Comparison of ENCODE assay signal across 7 mouse cellular contexts in genomic region chr6:30958736-30959540, GRCm38 (mm10). TPM values are rescaled to one million over a fixed set of nuclear protein-coding genes. Genes with fewer than 3 reads are reported as not detected.
A peak's percentile ranks its signal among the peaks of the same experiment; 100 is the strongest.
DNase-seq lines count a peak whose midpoint lies in the region; ATAC-seq and TF ChIP-seq lines count a peak whose summit lies in the region.

TSS of gene Klf14 (minus strand) at chr6:30959078.

- no peak for ATAC-seq in intestine, embryonic 14.5 days (replicated peaks; ENCODE audit: low FRiP score, low TSS enrichment, low read depth)
- peak; percentile 38; the same call in 1 of the 2 replicates for ATAC-seq in stomach, postnatal 0 days (ENCODE audit: low FRiP score, low TSS enrichment)

- H3K9ac ChIP-seq in intestine, embryonic 14.5 days (ENCODE audit: low read length), result no peak within 1 kb of the TSS
- H3K9ac ChIP-seq in stomach, postnatal 0 days (ENCODE audit: low read length), result peak within 1 kb of the TSS; percentile 31; the same call in 1 of the 2 replicates

- 0 out of 2 replicates have a peak within 1 kb of the TSS, but pooled peaks have one; percentile 25 for H3K27ac ChIP-seq in intestine, embryonic 14.5 days (ENCODE audit: low read depth)
- no peak within 1 kb of the TSS for H3K27ac ChIP-seq in stomach, postnatal 0 days (replicated peaks)

- peak within 1 kb of the TSS; percentile 45 for H3K4me3 ChIP-seq in intestine, embryonic 14.5 days (ENCODE audit: low read depth, low read length)
- peak within 1 kb of the TSS; percentile 60 for H3K4me3 ChIP-seq in stomach, postnatal 0 days (ENCODE audit: low read depth, low read length)

- 2% methylated on average over 75 of the region's 75 CpGs for WGBS in intestine, embryonic 14.5 days
- WGBS in stomach, postnatal 0 days, result 2% methylated on average over 75 of the region's 75 CpGs

- TF ChIP-seq EP300 in stomach, postnatal 0 days (optimal IDR thresholded peaks at IDR 0.05), result no peak

- H3K9me3 ChIP-seq in intestine, embryonic 14.5 days (ENCODE audit: control insufficient read depth, low read length), result peaks cover 29% of the 10 kb centered on the region
- H3K9me3 ChIP-seq in stomach, postnatal 0 days (ENCODE audit: control insufficient read depth, low read length), result peaks cover 18% of the 10 kb centered on the region

- H3K4me2 ChIP-seq in intestine, embryonic 14.5 days (ENCODE audit: low read length), result peak within 1 kb of the TSS; percentile 79
- H3K4me2 ChIP-seq in stomach, postnatal 0 days (replicated peaks; ENCODE audit: low read depth), result peak within 1 kb of the TSS; percentile 79

- TF ChIP-seq CTCF in stomach, postnatal 0 days (IDR thresholded peaks at IDR 0.05; ENCODE audit: low read depth), result no peak

- H3K4me1 ChIP-seq in intestine, embryonic 14.5 days (replicated peaks; ENCODE audit: control insufficient read depth, insufficient read depth, low read length), result no peaks in the 10 kb centered on the region
- H3K4me1 ChIP-seq in stomach, postnatal 0 days (replicated peaks; ENCODE audit: control insufficient read depth, insufficient read depth), result no peaks in the 10 kb centered on the region

- peaks cover 62% of the 10 kb centered on the region for H3K27me3 ChIP-seq in intestine, embryonic 14.5 days (replicated peaks; ENCODE audit: control insufficient read depth, insufficient read depth, low read length)
- peaks cover 10% of the 10 kb centered on the region for H3K27me3 ChIP-seq in stomach, postnatal 0 days (ENCODE audit: control insufficient read depth, insufficient read depth, low read length)

- no peaks in the 10 kb centered on the region for H3K36me3 ChIP-seq in intestine, embryonic 14.5 days (ENCODE audit: control insufficient read depth, insufficient read depth, low read length)
- H3K36me3 ChIP-seq in stomach, postnatal 0 days (ENCODE audit: control insufficient read depth, insufficient read depth, low read length), result no peaks in the 10 kb centered on the region

- peak; percentile 48 for DNase-seq in Muller cell, postnatal 12 days (ENCODE audit: inconsistent ontology term)
- DNase-seq in adrenal gland, adult 2 months, result peak; percentile 83
- DNase-seq in forelimb bud, embryonic 11.5 days (ENCODE audit: low read depth, low spot score), result peak; percentile 53
- DNase-seq in intestine, embryonic 14.5 days (ENCODE audit: low spot score), result peak; percentile 86
- peak; percentile 40 for DNase-seq in lung, postnatal 10 days
- peak; percentile 52 for DNase-seq in stomach, postnatal 0 days (ENCODE audit: low spot score)
- DNase-seq in spleen, postnatal 14 days (ENCODE audit: low spot score in 2 of 2), result no peak

RNA-seq across cellular contexts. Expression of gene Klf14, which starts in this region (rescaled TPM):
- total RNA-seq in adrenal gland, adult 2 months (2021), result under 1 TPM in 1 of 2 experiments, not detected in 1; 0.12 TPM
- polyA plus RNA-seq in adrenal gland, adult 2 months (2012; rRNA removed), result 0.06 TPM in 2 replicates
- 3.2 and 4.1 TPM in 2 replicates for polyA plus RNA-seq in intestine, embryonic 14.5 days (2014; fragmentation: Nextera tagmentation; extraction: Ambion mirVana)
- polyA plus RNA-seq in stomach, postnatal 0 days (2015; fragmentation: Nextera tagmentation; extraction: Ambion mirVana), result 1.5 and 1.7 TPM in 2 replicates

Comparison
In these comparisons a context has a peak if more than half of its experiments do, and no peak if none do; other contexts are left out.
1. Peak in DNase-seq in adrenal gland, adult 2 months; RNA of the gene not detected or under 1 TPM.
2. DNase-seq: peak in Muller cell, postnatal 12 days (single experiment), forelimb bud, embryonic 11.5 days (single experiment), intestine, embryonic 14.5 days (single experiment), lung, postnatal 10 days (single experiment) and stomach, postnatal 0 days (single experiment); none in spleen, postnatal 14 days (0 of 2).